Mouse (Mus musculus): ENCODE results near the gene Snapc3. TPM values are rescaled to one million over a fixed set of nuclear protein-coding genes. Genes with fewer than 3 reads are reported as not detected.
A peak's percentile ranks its signal among the peaks of the same experiment; 100 is the strongest.

The Snapc3 gene
- polyA plus RNA-seq, 1 experiment from 2014 or later, result 27.3 TPM

DNA sequence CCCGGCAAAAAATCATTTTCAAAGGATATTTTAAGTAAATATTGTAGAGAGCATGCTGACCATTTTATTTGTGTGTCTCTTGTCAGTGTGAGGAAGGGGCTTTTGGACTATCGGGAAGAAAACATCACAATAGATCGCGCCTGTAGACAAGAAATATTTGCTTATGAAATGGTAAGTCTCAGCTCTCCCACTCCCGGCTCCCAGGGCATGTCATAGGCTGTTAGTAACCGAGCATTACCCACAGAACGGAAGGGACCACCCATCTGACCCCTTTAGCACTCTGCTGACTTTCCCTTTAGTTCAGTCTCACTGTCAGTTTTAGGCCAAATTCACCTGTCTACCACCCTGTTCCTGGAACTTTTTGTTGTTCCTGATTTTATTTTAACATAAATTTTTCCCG, 10.2 kb downstream of the Snapc3 start:
- ATAC-seq (replicated peaks; ENCODE audit: low FRiP score, low read depth), result no peak

DNA sequence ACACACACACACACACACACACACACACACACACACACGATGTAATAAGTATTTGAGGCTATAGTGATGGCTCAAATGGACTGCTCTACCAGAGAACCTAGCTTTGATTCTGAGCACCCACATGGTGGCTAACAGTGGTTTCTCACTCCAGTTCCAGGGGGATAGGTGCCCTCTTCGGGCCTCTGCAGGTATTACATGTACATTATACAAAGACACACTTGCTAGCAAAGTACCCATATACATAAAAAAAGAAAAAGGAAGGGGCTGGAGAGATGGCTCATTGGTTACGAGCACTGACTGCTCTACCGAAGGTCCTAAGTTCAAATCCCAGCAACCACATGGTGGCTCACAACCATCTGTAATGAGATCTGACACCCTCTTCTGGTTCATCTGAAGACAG, 11.3 kb downstream of the Snapc3 start:
- WGBS, result 91% methylated on average over 4 of the region's 4 CpGs

More for the DNA sequence above, 10.2 kb downstream of the Snapc3 start:
- no peak for DNase-seq (ENCODE audit: low spot score)
- no peak for TF ChIP-seq CTCF (IDR thresholded peaks at IDR 0.05; ENCODE audit: low read depth)
- Histone ChIP-seq H3K9me3 (replicated peaks; ENCODE audit: low read length) (no peaks in the 10 kb centered on the region), H3K36me3 (ENCODE audit: insufficient read depth, low read length) (peaks cover 33% of the 10 kb centered on the region), H3K4me2 (ENCODE audit: low read length) (no peak overlapping the region), H3K27me3 (ENCODE audit: insufficient read depth, low read length) (no peaks in the 10 kb centered on the region), H3K4me1 (replicated peaks; ENCODE audit: insufficient read depth, low read length) (no peaks in the 10 kb centered on the region), H3K4me3 (replicated peaks; ENCODE audit: low read depth, low read length) (no peak overlapping the region), H3K9ac (ENCODE audit: low read depth, low read length) (no peak overlapping the region), H3K27ac (no peak overlapping the region)
- 97% methylated on average over 8 of the region's 8 CpGs for WGBS

DNA sequence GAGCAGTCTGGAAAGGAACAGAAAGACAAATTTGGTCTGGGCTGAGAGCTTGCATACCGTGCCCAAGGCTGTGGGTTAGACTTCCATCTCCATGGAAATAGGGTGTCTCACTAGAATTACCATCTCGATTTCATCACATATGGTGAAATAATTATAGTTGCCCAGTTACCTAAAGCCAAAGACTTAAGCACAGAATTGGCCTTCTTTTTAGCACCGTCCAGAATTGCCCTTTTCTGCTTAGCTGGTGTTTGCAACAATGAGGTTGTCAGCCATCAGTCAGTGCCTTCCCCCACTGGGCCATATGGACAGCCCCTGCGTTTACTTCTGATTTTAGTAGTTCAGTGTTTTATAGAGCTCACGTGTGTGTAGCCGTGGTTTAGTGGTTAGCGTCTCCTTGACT, 14.4 kb downstream of the Snapc3 start:
- DNase-seq (ENCODE audit: low spot score) (peak; percentile 16), ATAC-seq (replicated peaks; ENCODE audit: low FRiP score, low read depth) (no peak)
- Histone ChIP-seq H3K4me3 (replicated peaks; ENCODE audit: low read depth, low read length) (no peak overlapping the region), H3K27me3 (ENCODE audit: insufficient read depth, low read length) (no peaks in the 10 kb centered on the region), H3K9ac (ENCODE audit: low read depth, low read length) (no peak overlapping the region), H3K4me1 (replicated peaks; ENCODE audit: insufficient read depth, low read length) (no peaks in the 10 kb centered on the region), H3K9me3 (replicated peaks; ENCODE audit: low read length) (no peaks in the 10 kb centered on the region), H3K27ac (no peak overlapping the region), H3K36me3 (ENCODE audit: insufficient read depth, low read length) (peaks cover 39% of the 10 kb centered on the region), H3K4me2 (ENCODE audit: low read length) (no peak overlapping the region)
- 89% methylated on average over 7 of the region's 7 CpGs for WGBS
- no peak for TF ChIP-seq CTCF (IDR thresholded peaks at IDR 0.05; ENCODE audit: low read depth)

More for the DNA sequence above, 11.3 kb downstream of the Snapc3 start:
- Histone ChIP-seq H3K36me3 (ENCODE audit: insufficient read depth, low read length) (peaks cover 36% of the 10 kb centered on the region), H3K4me1 (replicated peaks; ENCODE audit: insufficient read depth, low read length) (no peaks in the 10 kb centered on the region), H3K9me3 (replicated peaks; ENCODE audit: low read length) (no peaks in the 10 kb centered on the region), H3K4me2 (ENCODE audit: low read length) (no peak overlapping the region), H3K27ac (no peak overlapping the region), H3K9ac (ENCODE audit: low read depth, low read length) (no peak overlapping the region), H3K4me3 (replicated peaks; ENCODE audit: low read depth, low read length) (no peak overlapping the region), H3K27me3 (ENCODE audit: insufficient read depth, low read length) (no peaks in the 10 kb centered on the region)
- TF ChIP-seq CTCF (IDR thresholded peaks at IDR 0.05; ENCODE audit: low read depth), result peak; percentile 22; the same call in 1 of the 2 replicates
- DNase-seq (ENCODE audit: low spot score) (no peak), ATAC-seq (replicated peaks; ENCODE audit: low FRiP score, low read depth) (no peak)

DNA sequence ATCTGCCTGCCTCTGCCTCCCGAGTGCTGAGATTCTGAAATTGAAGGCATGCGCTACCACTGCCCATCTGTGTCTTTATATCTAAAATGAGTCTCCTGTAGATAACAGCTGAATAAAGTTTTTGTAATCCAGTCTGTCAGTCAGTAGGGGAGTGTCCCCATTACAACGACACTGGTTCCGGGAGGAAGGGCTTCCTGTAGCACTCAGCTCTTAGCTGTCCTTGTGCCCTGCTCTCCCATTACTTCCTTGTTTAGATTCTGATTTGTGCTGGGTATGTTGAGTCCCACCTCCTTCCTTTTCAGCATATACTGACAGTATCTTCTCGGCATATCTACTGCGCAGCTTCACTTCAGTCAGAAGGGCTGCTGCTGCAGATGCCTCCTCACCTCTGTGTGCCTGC, 15.4 kb downstream of the Snapc3 start:
- Histone ChIP-seq H3K9me3 (replicated peaks; ENCODE audit: low read length) (no peaks in the 10 kb centered on the region), H3K27me3 (ENCODE audit: insufficient read depth, low read length) (no peaks in the 10 kb centered on the region), H3K27ac (no peak overlapping the region), H3K36me3 (ENCODE audit: insufficient read depth, low read length) (peaks cover 40% of the 10 kb centered on the region), H3K4me1 (replicated peaks; ENCODE audit: insufficient read depth, low read length) (no peaks in the 10 kb centered on the region), H3K9ac (ENCODE audit: low read depth, low read length) (no peak overlapping the region), H3K4me3 (replicated peaks; ENCODE audit: low read depth, low read length) (no peak overlapping the region), H3K4me2 (ENCODE audit: low read length) (no peak overlapping the region)
- WGBS, result 94% methylated on average over 6 of the region's 6 CpGs
- DNase-seq (ENCODE audit: low spot score) (no peak), ATAC-seq (replicated peaks; ENCODE audit: low FRiP score, low read depth) (no peak)
- TF ChIP-seq CTCF (IDR thresholded peaks at IDR 0.05; ENCODE audit: low read depth), result no peak

DNA sequence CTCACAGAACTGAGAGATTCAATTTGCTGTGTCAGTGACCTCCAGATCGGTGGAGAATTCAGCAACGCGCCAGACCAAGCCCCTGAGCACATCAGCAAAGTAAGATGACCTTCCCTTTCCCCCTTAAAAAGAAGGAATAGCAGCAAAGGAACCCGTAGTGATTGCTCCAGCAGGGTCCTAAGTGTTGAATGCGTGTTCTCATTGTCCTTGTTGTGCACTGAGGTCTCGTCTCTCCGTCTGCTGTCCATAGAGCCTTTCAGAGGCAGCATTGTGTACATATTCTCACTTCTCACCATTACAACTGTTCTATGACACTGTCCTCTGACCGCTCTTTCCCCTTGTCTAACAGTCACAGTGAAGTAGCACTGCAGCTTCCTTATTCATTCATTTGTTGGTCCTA, 18.9 kb downstream of the Snapc3 start:
- WGBS, result 96% methylated on average over 8 of the region's 8 CpGs
- no peak for ATAC-seq (replicated peaks; ENCODE audit: low FRiP score, low read depth)

DNA sequence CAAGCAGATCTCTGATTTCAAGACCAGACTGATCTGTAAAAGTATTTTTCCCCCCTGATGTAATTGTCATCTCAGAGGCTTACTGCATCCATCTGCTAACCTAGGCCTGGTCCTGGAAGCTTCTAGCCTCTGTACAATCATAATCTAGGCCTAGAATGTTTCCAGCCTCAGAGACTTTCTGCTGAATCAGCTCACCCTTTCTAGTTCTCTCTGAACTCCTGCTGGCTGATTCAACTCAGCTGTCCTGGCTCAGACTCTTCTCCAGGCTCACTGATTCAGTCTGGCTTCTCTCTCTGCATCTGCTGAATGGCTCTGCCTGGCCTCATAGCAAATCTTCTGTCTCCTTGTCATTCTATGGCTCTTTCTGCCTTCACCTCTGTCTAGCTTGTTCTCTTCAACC, 20.6 kb downstream of the Snapc3 start:
- DNase-seq (ENCODE audit: low spot score) (no peak), ATAC-seq (replicated peaks; ENCODE audit: low FRiP score, low read depth) (no peak)
- H3K9ac ChIP-seq (ENCODE audit: low read depth, low read length), result no peak overlapping the region
- no peak overlapping the region for H3K4me3 ChIP-seq (replicated peaks; ENCODE audit: low read depth, low read length)
- no peaks in the 10 kb centered on the region for H3K4me1 ChIP-seq (replicated peaks; ENCODE audit: insufficient read depth, low read length)
- H3K27ac ChIP-seq, result no peak overlapping the region
- TF ChIP-seq CTCF (IDR thresholded peaks at IDR 0.05; ENCODE audit: low read depth), result no peak
- H3K9me3 ChIP-seq (replicated peaks; ENCODE audit: low read length), result no peaks in the 10 kb centered on the region
- H3K27me3 ChIP-seq (ENCODE audit: insufficient read depth, low read length), result no peaks in the 10 kb centered on the region
- peaks cover 41% of the 10 kb centered on the region for H3K36me3 ChIP-seq (ENCODE audit: insufficient read depth, low read length)
- H3K4me2 ChIP-seq (ENCODE audit: low read length), result no peak overlapping the region

More for the DNA sequence above, 18.9 kb downstream of the Snapc3 start:
- Histone ChIP-seq H3K36me3 (ENCODE audit: insufficient read depth, low read length) (peaks cover 42% of the 10 kb centered on the region), H3K9me3 (replicated peaks; ENCODE audit: low read length) (no peaks in the 10 kb centered on the region), H3K27me3 (ENCODE audit: insufficient read depth, low read length) (no peaks in the 10 kb centered on the region), H3K9ac (ENCODE audit: low read depth, low read length) (no peak overlapping the region), H3K4me2 (ENCODE audit: low read length) (no peak overlapping the region), H3K4me1 (replicated peaks; ENCODE audit: insufficient read depth, low read length) (no peaks in the 10 kb centered on the region), H3K27ac (no peak overlapping the region), H3K4me3 (replicated peaks; ENCODE audit: low read depth, low read length) (no peak overlapping the region)
- no peak for TF ChIP-seq CTCF (IDR thresholded peaks at IDR 0.05; ENCODE audit: low read depth)
- DNase-seq (ENCODE audit: low spot score), result no peak

DNA sequence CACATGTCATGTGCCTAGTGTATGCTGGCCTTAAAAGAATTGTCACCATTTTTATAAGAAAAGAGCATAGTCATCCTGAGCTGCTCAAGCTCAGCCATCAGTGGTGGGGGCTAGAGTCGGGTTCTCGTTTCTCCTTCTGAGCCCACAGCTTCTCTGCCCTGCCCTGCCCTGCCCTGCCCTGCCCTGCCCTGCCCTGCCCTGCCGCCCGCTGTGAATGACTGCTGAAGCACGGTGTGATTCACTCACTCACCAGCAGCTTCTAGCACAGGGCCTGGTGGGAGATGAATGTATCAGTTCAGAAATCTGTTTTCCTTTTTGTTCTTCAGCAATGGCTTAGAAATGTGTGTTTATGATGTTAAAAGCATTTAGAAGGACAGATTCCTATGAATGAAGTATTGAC, 21.5 kb downstream of the Snapc3 start:
- H3K27me3 ChIP-seq (ENCODE audit: insufficient read depth, low read length), result no peaks in the 10 kb centered on the region
- H3K4me2 ChIP-seq (ENCODE audit: low read length), result no peak overlapping the region
- peaks cover 41% of the 10 kb centered on the region for H3K36me3 ChIP-seq (ENCODE audit: insufficient read depth, low read length)
- H3K4me1 ChIP-seq (replicated peaks; ENCODE audit: insufficient read depth, low read length), result no peaks in the 10 kb centered on the region
- TF ChIP-seq CTCF (IDR thresholded peaks at IDR 0.05; ENCODE audit: low read depth), result no peak
- H3K9me3 ChIP-seq (replicated peaks; ENCODE audit: low read length), result no peaks in the 10 kb centered on the region
- no peak overlapping the region for H3K4me3 ChIP-seq (replicated peaks; ENCODE audit: low read depth, low read length)
- whole genome bisulfite sequencing, result 49% methylated on average over 5 of the region's 5 CpGs
- no peak for ATAC-seq (replicated peaks; ENCODE audit: low FRiP score, low read depth)
- DNase-seq (ENCODE audit: low spot score), result no peak
- H3K9ac ChIP-seq (ENCODE audit: low read depth, low read length), result no peak overlapping the region
- no peak overlapping the region for H3K27ac ChIP-seq

Measured in kidney, postnatal 0 days (tissue).